Mouse (Mus musculus): ENCODE measurements around the gene Krtap10-4.
"Not testable (repeated sequence)": the region's sequence is repeated elsewhere in the genome, so short reads cannot be mapped to it uniquely, and the experiment has no call there.

The Krtap10-4 gene

DNA sequence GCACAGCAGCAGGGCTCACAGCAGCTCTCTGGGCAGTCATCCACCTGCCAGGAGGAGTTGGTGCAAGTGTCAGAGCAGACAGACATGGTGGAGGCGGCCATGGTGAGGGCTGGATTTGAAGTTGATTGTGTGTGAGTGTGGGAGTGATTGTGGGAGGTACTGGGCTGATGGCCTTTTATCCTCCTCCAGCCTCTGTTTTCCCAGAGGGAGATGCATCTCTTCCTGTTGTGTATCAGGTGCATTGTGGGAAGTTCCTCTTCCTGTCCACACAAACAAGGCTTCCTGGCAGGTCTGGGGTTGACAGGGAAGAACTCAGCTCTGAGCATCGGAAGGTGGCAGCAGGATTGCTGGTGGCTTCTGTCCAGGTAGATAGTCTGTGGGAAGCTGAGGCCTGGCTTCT, 31.9 kb downstream of the Krtap10-4 start, which contains the start of gene Gm9639:
Gene Gm9639, minus strand, starts transcription at position 101 of the 400 bp plus-strand sequence.
- DNase-seq (ENCODE audit: extremely low spot score, low read depth, low spot score), result no peak

DNA sequence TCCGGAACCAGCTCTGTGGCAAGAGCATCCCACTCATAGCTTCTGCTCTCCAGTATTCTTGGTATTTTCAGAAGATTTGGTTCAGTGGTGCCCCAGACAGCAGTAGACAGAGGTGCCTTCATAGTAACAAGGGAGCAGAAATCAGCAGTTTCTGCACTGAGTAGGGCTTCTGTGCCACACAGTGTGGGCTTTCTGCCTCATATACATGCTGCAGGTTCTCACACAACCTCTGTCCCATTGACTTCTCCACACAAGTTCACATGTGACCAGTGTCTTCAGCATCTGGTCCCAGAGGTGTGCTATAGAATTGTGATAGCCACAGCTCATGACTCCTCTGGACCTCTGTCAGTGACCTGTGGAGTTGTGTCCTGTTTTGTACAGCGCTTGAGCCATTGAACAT, 38.3 kb downstream of the Krtap10-4 start:
- DNase-seq (ENCODE audit: extremely low spot score, low read depth, low spot score), result no peak

DNA sequence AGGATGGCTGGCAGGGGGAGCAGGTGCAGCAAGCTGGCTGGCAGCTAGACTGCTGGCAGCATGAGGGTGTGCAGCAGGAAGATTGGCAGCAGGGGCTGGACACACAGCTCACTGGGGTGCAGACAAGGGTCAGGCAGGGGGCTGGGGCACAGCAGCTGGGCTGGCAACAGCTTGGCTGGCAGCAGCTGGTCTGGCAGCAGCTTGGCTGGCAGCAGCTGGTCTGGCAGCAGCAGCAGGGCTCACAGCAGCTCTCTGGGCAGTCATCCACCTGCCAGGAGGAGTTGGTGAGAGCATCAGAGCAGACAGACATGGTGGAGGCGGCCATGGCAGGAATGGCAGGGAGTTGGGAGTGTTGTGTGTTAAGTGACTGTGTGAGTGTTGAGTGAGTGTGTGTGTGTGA, 39.0 kb downstream of the Krtap10-4 start, which contains the start of gene Gm7137:
Gene Gm7137, minus strand, starts transcription at position 325 of the 400 bp plus-strand sequence.
- not testable (repeated sequence) for DNase-seq (ENCODE audit: extremely low spot score, low read depth, low spot score)

DNA sequence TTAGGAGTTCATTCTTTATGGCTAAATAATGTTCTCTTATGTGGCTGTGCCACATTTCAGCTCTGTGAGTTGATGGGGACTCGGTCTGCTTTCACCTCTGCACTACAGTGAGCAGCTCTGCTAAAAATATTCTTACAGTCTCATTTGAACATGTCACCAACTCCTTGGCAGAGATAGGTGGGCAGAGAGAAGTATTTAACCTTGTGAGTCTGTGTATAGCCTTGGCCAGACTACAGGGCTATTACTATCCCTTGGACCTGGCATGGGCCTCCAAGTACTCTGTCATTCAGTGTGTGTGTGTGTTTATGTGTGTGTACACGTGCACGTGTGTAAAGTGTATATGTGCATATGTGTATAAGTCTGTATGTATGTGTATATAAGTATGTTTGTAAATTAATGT, 43.5 kb downstream of the Krtap10-4 start:
- not testable (repeated sequence) for DNase-seq (ENCODE audit: extremely low spot score, low read depth, low spot score)

DNA sequence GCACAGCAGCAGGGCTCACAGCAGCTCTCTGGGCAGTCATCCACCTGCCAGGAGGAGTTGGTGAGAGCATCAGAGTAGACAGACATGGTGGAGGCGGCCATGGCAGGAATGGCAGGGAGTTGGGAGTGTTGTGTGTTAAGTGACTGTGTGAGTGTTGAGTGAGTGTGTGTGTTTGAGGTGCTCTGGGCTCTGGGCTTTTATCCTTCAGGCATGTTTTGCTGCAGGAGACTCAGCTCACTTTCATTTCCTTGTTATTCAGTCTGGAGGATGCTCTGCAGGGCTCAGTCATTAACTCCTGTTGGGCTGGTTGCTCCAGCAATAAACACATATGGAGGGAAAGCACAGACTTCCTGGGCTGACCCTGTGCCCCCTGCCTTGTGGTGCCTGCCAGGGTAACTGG, 44.5 kb downstream of the Krtap10-4 start, which contains the start of gene Gm3250:
Gene Gm3250, minus strand, starts transcription at position 101 of the 400 bp plus-strand sequence.
- not testable (repeated sequence) for DNase-seq (ENCODE audit: extremely low spot score, low read depth, low spot score)

DNA sequence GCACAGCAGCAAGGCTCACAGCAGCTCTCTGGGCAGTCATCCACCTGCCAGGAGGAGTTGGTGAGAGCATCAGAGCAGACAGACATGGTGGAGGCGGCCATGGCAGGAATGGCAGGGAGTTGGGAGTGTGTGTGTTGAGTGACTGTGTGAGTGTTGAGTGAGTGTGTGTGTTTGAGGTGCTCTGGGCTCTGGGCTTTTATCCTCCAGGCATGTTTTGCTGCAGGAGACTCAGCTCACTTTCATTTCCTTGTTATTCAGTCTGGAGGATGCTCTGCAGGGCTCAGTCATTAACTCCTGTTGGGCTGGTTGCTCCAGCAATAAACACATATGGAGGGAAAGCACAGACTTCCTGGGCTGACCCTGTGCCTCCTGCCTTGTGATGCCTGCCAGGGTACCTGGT, 50.1 kb downstream of the Krtap10-4 start, which contains the start of gene Gm7138:
Gene Gm7138, minus strand, starts transcription at position 101 of the 400 bp plus-strand sequence.
- not testable (repeated sequence) for DNase-seq (ENCODE audit: extremely low spot score, low read depth, low spot score)

Measured in hindlimb bud, embryonic 11.5 days (tissue).